Comparison of ENCODE assay signal across 18 mouse cellular contexts in genomic region chr6:69879286-69879685, GRCm38 (mm10).
A peak's percentile ranks its signal among the peaks of the same experiment; 100 is the strongest.
DNase-seq lines count a peak whose midpoint lies in the region; ATAC-seq and TF ChIP-seq lines count a peak whose summit lies in the region.
"Had no signal": no experiment of that assay in that cellular context is flagged by ENCODE, and none has a peak within 500 bp of the region (broad histone marks: within the 10 kb centered on the region; RNA-seq: fewer than 3 reads in every experiment).

No protein-coding gene starts in this region.

- WGBS in hindbrain, postnatal 0 days: 76% methylated on average over 2 of the region's 2 CpGs
- WGBS in hindbrain, embryonic 14.5 days: 85% methylated on average over 2 of the region's 2 CpGs

- no peak overlapping the region for H3K4me3 ChIP-seq in hindbrain, postnatal 0 days (ENCODE audit: low read length)
- H3K4me3 ChIP-seq in hindbrain, embryonic 14.5 days (replicated peaks; ENCODE audit: low read length): no peak overlapping the region
- H3K4me3 ChIP-seq: embryonic facial prominence, embryonic 10.5 days; forebrain, embryonic 13.5 days; heart, embryonic 12.5 days; intestine, embryonic 15.5 days had no signal

- DNase-seq in frontal cortex, adult 2 months (ENCODE audit: extremely low spot score in 1 of 2, low spot score in 1 of 2): peak; percentile 2 to 11
- no peak for DNase-seq in frontal cortex, postnatal 14 days (ENCODE audit: low spot score in 2 of 2)
- DNase-seq in hindbrain, postnatal 0 days (ENCODE audit: low spot score): peak; percentile 2
- DNase-seq in hindbrain, embryonic 14.5 days (ENCODE audit: low spot score): no peak
- peak; percentile 5 for DNase-seq in right cerebral cortex, adult 18-20 months
- no peak for DNase-seq in right cerebral cortex, postnatal 14 days
- no peak for DNase-seq in cerebellum, adult 11 months
- DNase-seq: adrenal gland, postnatal 14 days; cerebellum, adult 2 months; cerebellum, postnatal 10 days; forebrain, postnatal 0 days; gastrocnemius, postnatal 14 days had no signal

- H3K36me3 ChIP-seq in hindbrain, postnatal 0 days (ENCODE audit: insufficient read depth, low read length): no peaks in the 10 kb centered on the region
- no peaks in the 10 kb centered on the region for H3K36me3 ChIP-seq in hindbrain, embryonic 14.5 days (replicated peaks; ENCODE audit: control insufficient read depth, insufficient read depth)
- H3K36me3 ChIP-seq: embryonic facial prominence, embryonic 10.5 days; heart, embryonic 12.5 days; intestine, embryonic 15.5 days had no signal

- H3K27ac ChIP-seq in hindbrain, postnatal 0 days: no peak overlapping the region
- no peak overlapping the region for H3K27ac ChIP-seq in hindbrain, embryonic 14.5 days
- H3K27ac ChIP-seq: embryonic facial prominence, embryonic 10.5 days; forebrain, embryonic 13.5 days; intestine, embryonic 15.5 days had no signal

- H3K9ac ChIP-seq in hindbrain, postnatal 0 days (replicated peaks; ENCODE audit: low read length): no peak overlapping the region
- H3K9ac ChIP-seq in hindbrain, embryonic 14.5 days: no peak overlapping the region
- H3K9ac ChIP-seq: forebrain, embryonic 13.5 days; forebrain, postnatal 0 days; heart, embryonic 12.5 days; intestine, embryonic 15.5 days had no signal

- H3K9me3 ChIP-seq in hindbrain, postnatal 0 days (ENCODE audit: low read length): no peaks in the 10 kb centered on the region
- H3K9me3 ChIP-seq in hindbrain, embryonic 14.5 days (ENCODE audit: control insufficient read depth, low read length): no peaks in the 10 kb centered on the region
- H3K9me3 ChIP-seq: embryonic facial prominence, embryonic 10.5 days; forebrain, embryonic 13.5 days; heart, embryonic 12.5 days; intestine, embryonic 15.5 days had no signal

- H3K27me3 ChIP-seq in hindbrain, postnatal 0 days (ENCODE audit: insufficient read depth, low read length): no peaks in the 10 kb centered on the region
- H3K27me3 ChIP-seq in hindbrain, embryonic 14.5 days (ENCODE audit: control insufficient read depth, insufficient read depth, low read length): no peaks in the 10 kb centered on the region
- H3K27me3 ChIP-seq: forebrain, embryonic 13.5 days; heart, embryonic 12.5 days; intestine, embryonic 15.5 days; Patski had no signal

- H3K4me2 ChIP-seq in hindbrain, postnatal 0 days (ENCODE audit: low read depth, low read length): no peak overlapping the region
- H3K4me2 ChIP-seq in hindbrain, embryonic 14.5 days (replicated peaks): no peak overlapping the region
- H3K4me2 ChIP-seq: forebrain, embryonic 13.5 days; heart, embryonic 12.5 days; intestine, embryonic 15.5 days had no signal

- ATAC-seq in hindbrain, postnatal 0 days: 0 out of 2 replicates have a peak, but pooled peaks have one; percentile 12
- ATAC-seq in hindbrain, embryonic 14.5 days (ENCODE audit: low FRiP score): no peak
- ATAC-seq: activated CD4-positive, CD25-positive, alpha-beta regulatory T cell, adult 4 months; forebrain, embryonic 13.5 days; intestine, embryonic 15.5 days; Patski had no signal

- no peaks in the 10 kb centered on the region for H3K4me1 ChIP-seq in hindbrain, postnatal 0 days (ENCODE audit: insufficient read depth, low read length)
- no peaks in the 10 kb centered on the region for H3K4me1 ChIP-seq in hindbrain, embryonic 14.5 days (replicated peaks; ENCODE audit: control insufficient read depth, insufficient read depth, low read length)
- H3K4me1 ChIP-seq: embryonic facial prominence, embryonic 10.5 days; forebrain, embryonic 13.5 days; heart, embryonic 12.5 days; intestine, embryonic 15.5 days had no signal

- no peak for TF ChIP-seq CTCF in hindbrain, postnatal 0 days (IDR thresholded peaks at IDR 0.05; ENCODE audit: low read depth)

Comparison
In these comparisons a context has a peak if more than half of its experiments do, and no peak if none do; other contexts are left out.
1. DNase-seq: peak in frontal cortex, adult 2 months (2 of 2), hindbrain, postnatal 0 days (single experiment) and right cerebral cortex, adult 18-20 months (single experiment); none in frontal cortex, postnatal 14 days (0 of 2), hindbrain, embryonic 14.5 days (single experiment), right cerebral cortex, postnatal 14 days (single experiment) and cerebellum, adult 11 months (single experiment).